Mouse (Mus musculus): ENCODE results near the gene Adora1. TPM values are rescaled to one million over a fixed set of nuclear protein-coding genes. Genes with fewer than 3 reads are reported as not detected.

The Adora1 gene
- polyA plus RNA-seq, 1 experiment: 9.1 TPM

DNA sequence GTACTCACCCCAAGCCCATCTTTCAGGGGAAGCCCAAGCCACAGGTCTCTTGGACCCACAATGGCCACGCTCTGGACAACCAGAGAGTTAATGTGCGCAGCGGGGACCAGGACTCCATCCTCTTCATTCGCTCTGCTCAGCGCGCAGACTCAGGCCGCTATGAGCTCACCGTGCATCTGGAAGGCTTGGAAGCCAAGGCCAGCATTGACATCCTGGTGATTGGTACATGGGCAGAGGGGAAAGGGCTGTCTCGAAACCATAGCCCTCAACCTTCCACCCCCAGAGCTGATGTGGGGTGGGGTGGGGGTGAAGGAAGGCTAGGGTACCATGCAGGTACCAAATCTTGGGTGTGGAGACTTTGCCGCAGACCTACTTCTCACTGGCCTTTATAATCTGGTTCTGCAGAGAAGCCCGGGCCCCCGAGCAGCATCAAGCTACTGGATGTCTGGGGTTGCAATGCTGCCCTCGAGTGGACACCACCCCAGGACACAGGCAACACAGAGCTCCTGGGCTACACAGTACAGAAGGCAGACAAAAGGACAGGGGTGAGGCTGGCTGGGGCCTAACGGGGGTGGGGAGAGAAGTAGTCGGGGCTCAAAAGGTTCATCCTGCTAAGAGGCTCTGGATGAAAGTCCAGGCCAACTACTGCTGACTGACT lies 37.8 kb downstream of the Adora1 start:
- Histone ChIP-seq H3K4me1 (ENCODE audit: control insufficient read depth, insufficient read depth, low read length) (peaks cover 7% of the 10 kb centered on the region; the same call in 1 of the 2 replicates), H3K4me3 (replicated peaks; ENCODE audit: extremely low read depth, low read depth, low read length) (no peak overlapping the region)
- WGBS: 82% methylated on average over 15 of the region's 15 CpGs
- no peak for DNase-seq
- TF ChIP-seq POLR2A (IDR thresholded peaks at IDR 0.05; ENCODE audit: borderline replicate concordance, extremely low read depth, low read depth, low read length): no peak
- TF ChIP-seq CTCF (IDR thresholded peaks at IDR 0.05; ENCODE audit: insufficient read depth, low read length): no peak

DNA sequence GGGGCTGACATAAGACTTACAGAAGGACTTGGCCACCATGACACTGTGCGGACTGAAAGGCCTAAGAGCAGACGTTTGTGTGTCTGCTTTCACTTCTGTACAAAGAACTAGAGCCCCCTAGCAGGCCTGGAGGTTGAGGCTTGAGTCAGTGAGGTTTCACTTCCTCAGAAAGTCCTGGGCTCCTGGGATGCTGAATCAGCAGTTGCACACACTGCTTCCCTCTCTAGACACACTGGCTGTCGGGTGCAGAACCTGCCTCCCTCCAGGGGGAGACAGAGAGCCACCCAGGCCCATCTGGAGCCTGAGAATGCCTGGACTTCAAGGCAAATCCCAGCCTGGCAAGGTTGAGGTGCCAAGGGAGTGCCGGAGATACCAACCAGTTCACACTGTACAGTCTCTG lies 38.8 kb downstream of the Adora1 start:
- 46% methylated on average over 4 of the region's 4 CpGs for WGBS
- TF ChIP-seq CTCF (IDR thresholded peaks at IDR 0.05; ENCODE audit: insufficient read depth, low read length) (peak; percentile 67), POLR2A (IDR thresholded peaks at IDR 0.05; ENCODE audit: borderline replicate concordance, extremely low read depth, low read depth, low read length) (no peak)
- H3K4me3 ChIP-seq (replicated peaks; ENCODE audit: extremely low read depth, low read depth, low read length): no peak overlapping the region
- H3K4me1 ChIP-seq (ENCODE audit: control insufficient read depth, insufficient read depth, low read length): peaks cover 7% of the 10 kb centered on the region; the same call in 1 of the 2 replicates
- DNase-seq: peak; percentile 68

DNA sequence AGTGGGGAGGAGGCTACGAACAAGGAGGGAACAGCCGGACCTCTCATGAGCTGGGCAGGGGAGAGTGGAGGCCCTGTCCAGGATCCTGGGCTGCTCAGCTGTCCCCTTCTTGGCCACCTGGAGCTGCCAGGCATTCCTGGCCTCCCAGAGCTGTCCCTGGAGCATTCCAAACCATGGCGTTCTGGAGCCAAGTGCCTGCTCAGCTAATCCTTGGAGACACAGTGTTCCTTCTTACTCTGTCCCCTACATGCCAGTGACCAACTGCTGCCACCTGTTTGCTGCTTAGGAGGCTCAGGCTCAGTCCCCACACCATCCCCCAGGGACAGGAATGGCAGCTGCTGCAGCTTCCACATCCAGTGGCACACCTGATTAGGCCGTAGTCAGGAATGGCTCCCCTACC lies 39.3 kb downstream of the Adora1 start:
- Histone ChIP-seq H3K4me1 (ENCODE audit: control insufficient read depth, insufficient read depth, low read length) (peaks cover 7% of the 10 kb centered on the region; the same call in 1 of the 2 replicates), H3K4me3 (replicated peaks; ENCODE audit: extremely low read depth, low read depth, low read length) (no peak overlapping the region)
- TF ChIP-seq CTCF (IDR thresholded peaks at IDR 0.05; ENCODE audit: insufficient read depth, low read length) (no peak), POLR2A (IDR thresholded peaks at IDR 0.05; ENCODE audit: borderline replicate concordance, extremely low read depth, low read depth, low read length) (no peak)
- WGBS: 41% methylated on average over 4 of the region's 4 CpGs
- no peak for DNase-seq

GRCm38 (mm10) chr1:134195571-134195970 lies 39.7 kb downstream of the Adora1 start:
- Histone ChIP-seq H3K4me1 (ENCODE audit: control insufficient read depth, insufficient read depth, low read length) (peaks cover 7% of the 10 kb centered on the region; the same call in 1 of the 2 replicates), H3K4me3 (replicated peaks; ENCODE audit: extremely low read depth, low read depth, low read length) (no peak overlapping the region)
- 32% methylated on average over 3 of the region's 3 CpGs for WGBS
- TF ChIP-seq CTCF (IDR thresholded peaks at IDR 0.05; ENCODE audit: insufficient read depth, low read length): no peak
- no peak for TF ChIP-seq POLR2A (IDR thresholded peaks at IDR 0.05; ENCODE audit: borderline replicate concordance, extremely low read depth, low read depth, low read length)
- no peak for DNase-seq

GRCm38 (mm10) chr1:134195117-134195516 lies 40.1 kb downstream of the Adora1 start:
- TF ChIP-seq CTCF (IDR thresholded peaks at IDR 0.05; ENCODE audit: insufficient read depth, low read length) (no peak), POLR2A (IDR thresholded peaks at IDR 0.05; ENCODE audit: borderline replicate concordance, extremely low read depth, low read depth, low read length) (no peak)
- no peak for DNase-seq
- Histone ChIP-seq H3K4me1 (ENCODE audit: control insufficient read depth, insufficient read depth, low read length) (peaks cover 7% of the 10 kb centered on the region; the same call in 1 of the 2 replicates), H3K4me3 (replicated peaks; ENCODE audit: extremely low read depth, low read depth, low read length) (no peak overlapping the region)
- 58% methylated on average over 2 of the region's 2 CpGs for WGBS

DNA sequence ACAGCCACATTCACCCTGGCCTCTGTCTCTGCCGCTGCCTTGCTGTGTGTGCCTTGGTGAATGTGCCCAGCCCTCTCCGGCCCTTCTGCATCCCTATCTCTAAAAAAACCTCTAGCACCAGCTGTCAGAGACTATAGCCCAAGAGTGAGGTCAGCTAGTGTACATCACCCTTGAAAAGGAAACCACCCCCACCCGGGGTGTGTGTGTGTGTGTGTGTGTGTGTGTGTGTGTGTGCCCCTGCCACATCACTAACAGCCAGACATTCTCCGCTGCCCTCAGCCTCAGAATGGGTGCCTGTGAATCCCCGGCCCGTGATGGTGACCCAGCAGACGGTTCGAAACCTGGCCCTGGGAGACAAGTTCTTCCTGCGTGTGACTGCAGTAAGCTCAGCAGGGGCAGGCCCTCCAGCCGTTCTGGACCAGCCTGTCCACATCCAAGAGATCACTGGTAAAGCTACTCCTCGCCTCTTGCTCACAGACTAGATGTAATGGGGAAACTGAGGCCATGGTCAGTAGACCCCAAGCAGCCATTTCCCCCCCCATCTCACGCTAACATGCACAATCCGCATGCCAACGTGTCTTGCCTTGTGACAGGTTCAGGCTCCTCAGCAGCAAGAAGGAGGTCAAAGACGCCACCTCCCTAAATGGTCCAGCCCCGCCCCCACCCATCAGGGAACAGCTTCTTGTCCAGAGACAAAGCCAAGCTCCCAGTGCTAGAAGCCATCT lies 40.8 kb downstream of the Adora1 start:
- no peak overlapping the region for H3K4me3 ChIP-seq (replicated peaks; ENCODE audit: extremely low read depth, low read depth, low read length)
- H3K4me1 ChIP-seq (ENCODE audit: control insufficient read depth, insufficient read depth, low read length): peaks cover 7% of the 10 kb centered on the region; the same call in 1 of the 2 replicates
- WGBS: 68% methylated on average over 16 of the region's 16 CpGs
- no peak for DNase-seq
- TF ChIP-seq POLR2A (IDR thresholded peaks at IDR 0.05; ENCODE audit: borderline replicate concordance, extremely low read depth, low read depth, low read length): no peak
- no peak for TF ChIP-seq CTCF (IDR thresholded peaks at IDR 0.05; ENCODE audit: insufficient read depth, low read length)

DNA sequence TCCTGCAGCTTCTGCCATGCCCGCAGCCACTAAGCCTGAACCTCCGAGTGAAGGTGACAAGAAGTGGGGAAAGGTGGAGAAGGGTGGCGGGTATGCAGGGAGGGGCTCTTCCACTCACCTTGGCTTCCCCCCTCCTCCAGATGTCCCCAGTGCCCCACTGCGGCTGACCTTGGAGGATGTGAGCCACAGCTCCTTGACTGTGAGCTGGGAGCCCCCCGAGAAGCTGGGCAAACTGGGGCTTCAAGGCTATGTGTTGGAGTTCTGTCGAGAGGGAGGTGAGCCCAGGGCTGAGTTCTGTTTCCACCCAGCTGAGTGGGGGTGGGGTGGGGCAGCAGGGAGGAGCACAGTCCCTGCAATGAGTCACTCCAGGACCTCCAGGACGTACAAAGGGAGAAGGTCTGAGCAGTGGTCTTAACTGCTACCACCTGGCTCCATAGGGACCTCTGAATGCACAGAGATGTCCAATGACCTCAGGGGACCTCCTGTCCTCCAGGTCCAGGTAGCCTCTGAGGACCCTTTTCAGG lies 41.5 kb downstream of the Adora1 start:
- no peak for DNase-seq
- TF ChIP-seq POLR2A (IDR thresholded peaks at IDR 0.05; ENCODE audit: borderline replicate concordance, extremely low read depth, low read depth, low read length) (no peak), CTCF (IDR thresholded peaks at IDR 0.05; ENCODE audit: insufficient read depth, low read length) (no peak)
- 48% methylated on average over 7 of the region's 7 CpGs for WGBS
- peaks cover 7% of the 10 kb centered on the region; the same call in 1 of the 2 replicates for H3K4me1 ChIP-seq (ENCODE audit: control insufficient read depth, insufficient read depth, low read length)
- H3K4me3 ChIP-seq (replicated peaks; ENCODE audit: extremely low read depth, low read depth, low read length): no peak overlapping the region

DNA sequence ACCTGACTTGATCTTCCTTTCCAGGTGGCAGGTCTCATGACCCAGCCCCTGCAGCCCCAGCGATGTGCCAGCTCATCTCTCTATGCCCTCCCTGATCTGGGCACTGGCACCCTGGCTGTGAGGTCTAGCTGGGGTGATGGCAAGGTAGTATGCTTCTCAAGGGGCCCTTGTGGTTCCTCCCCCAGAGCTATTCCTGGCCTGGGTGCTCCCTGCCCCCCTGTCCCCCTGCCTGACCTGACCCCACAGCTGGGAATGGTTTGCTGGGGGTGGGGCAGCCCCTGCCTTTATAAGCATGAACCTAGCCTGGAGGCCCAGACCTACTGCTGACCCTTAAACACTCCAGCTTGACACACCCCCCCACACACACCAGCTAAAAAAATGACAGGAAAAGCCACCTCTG lies 42.1 kb downstream of the Adora1 start, which contains the start of gene Mybph:
Gene Mybph (plus strand): TSS at position 323 of the 400 bp plus-strand sequence.
- TF ChIP-seq POLR2A (IDR thresholded peaks at IDR 0.05; ENCODE audit: borderline replicate concordance, extremely low read depth, low read depth, low read length) (no peak), CTCF (IDR thresholded peaks at IDR 0.05; ENCODE audit: insufficient read depth, low read length) (no peak)
- WGBS: 78% methylated on average over 1 of the region's 1 CpGs
- H3K4me3 ChIP-seq (replicated peaks; ENCODE audit: extremely low read depth, low read depth, low read length): no peak within 1 kb of the TSS
- peaks cover 7% of the 10 kb centered on the region; the same call in 1 of the 2 replicates for H3K4me1 ChIP-seq (ENCODE audit: control insufficient read depth, insufficient read depth, low read length)
- no peak for DNase-seq

DNA sequence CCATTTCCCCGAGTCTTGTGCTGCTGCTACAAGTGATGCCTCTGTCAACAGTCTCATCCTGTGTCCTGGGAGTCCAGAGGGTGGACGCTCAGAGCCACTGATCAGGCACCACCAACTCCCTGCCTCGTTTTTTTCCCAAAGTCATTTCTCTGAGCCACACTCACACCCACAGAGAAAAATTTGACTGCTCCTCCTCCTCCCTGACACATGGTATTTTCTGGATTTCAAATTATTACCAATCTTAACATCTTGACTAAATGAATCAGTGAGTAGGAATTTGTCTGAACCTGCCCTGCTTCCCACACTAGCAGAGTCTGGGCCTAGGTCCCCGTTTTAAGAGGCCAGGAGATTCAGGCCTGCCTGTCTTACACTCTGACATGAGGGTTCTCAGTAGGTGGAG lies 43.2 kb downstream of the Adora1 start:
- TF ChIP-seq CTCF (IDR thresholded peaks at IDR 0.05; ENCODE audit: insufficient read depth, low read length): no peak
- no peak for TF ChIP-seq POLR2A (IDR thresholded peaks at IDR 0.05; ENCODE audit: borderline replicate concordance, extremely low read depth, low read depth, low read length)
- 43% methylated on average over 4 of the region's 4 CpGs for WGBS
- peaks cover 7% of the 10 kb centered on the region; the same call in 1 of the 2 replicates for H3K4me1 ChIP-seq (ENCODE audit: control insufficient read depth, insufficient read depth, low read length)

More for the DNA sequence above, 43.2 kb downstream of the Adora1 start:
- DNase-seq: no peak
- no peak overlapping the region for H3K4me3 ChIP-seq (replicated peaks; ENCODE audit: extremely low read depth, low read depth, low read length)
